8 mouse cellular contexts compared by ENCODE assay signal in the genomic region with DNA sequence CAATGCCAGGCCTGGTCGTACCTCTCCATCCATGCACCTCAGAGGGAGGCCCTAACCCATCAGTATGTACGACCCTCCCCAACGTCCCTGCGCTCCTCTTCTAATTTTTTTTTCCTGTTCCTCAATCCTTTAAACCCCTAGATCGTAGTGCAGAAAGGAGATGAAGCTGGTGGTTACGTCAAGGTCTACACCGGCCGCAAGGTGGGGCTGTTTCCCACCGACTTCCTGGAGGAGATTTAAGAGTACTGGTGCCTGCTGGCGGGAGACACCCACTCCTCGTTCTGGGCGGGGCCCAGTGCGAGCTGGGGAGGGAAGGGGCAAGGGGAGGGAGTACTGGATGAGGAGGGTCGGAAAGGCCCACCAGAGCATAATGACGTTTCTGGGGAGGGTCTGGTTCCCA. TPM values are rescaled to one million over a fixed set of nuclear protein-coding genes. Genes with fewer than 3 reads are reported as not detected.
DNase-seq lines count a peak whose midpoint lies in the region; ATAC-seq and TF ChIP-seq lines count a peak whose summit lies in the region.

No protein-coding gene starts in this region.

- no peak for TF ChIP-seq EP300 in liver, postnatal 0 days (IDR thresholded peaks at IDR 0.05; ENCODE audit: low read depth)

- intact Hi-C loops in heart, postnatal 10 days (cut with DNase I) = loop anchor here (1.0 kb wide), 1 partner anchor 30 kb away; no protein-coding TSS in a partner anchor

- H3K27ac ChIP-seq in embryonic facial prominence, embryonic 15.5 days (replicated peaks) = no peak overlapping the region
- H3K27ac ChIP-seq in liver, postnatal 0 days (ENCODE audit: low read depth) = no peak overlapping the region
- no peak overlapping the region for H3K27ac ChIP-seq in neural tube, embryonic 12.5 days
- H3K27ac ChIP-seq in thymus, adult 2 months (ENCODE audit: control insufficient read depth, insufficient read depth, low read length) = no peak overlapping the region

- peak; percentile 91 for DNase-seq in CD4-positive, CD25-positive, alpha-beta regulatory T cell, adult 2 months (ENCODE audit: low read depth, low spot score)
- peak; percentile 70 for DNase-seq in adrenal gland, postnatal 25 days
- DNase-seq in heart, postnatal 10 days = peak; percentile 71 to 86
- DNase-seq in kidney, postnatal 4 days = peak; percentile 90 to 92
- peak; percentile 88 for DNase-seq in liver, postnatal 0 days
- peak; percentile 87 for DNase-seq in thymus, adult 2 months

- ATAC-seq in embryonic facial prominence, embryonic 15.5 days (ENCODE audit: insufficient number of reproducible peaks, low FRiP score, low TSS enrichment, low read depth) = no peak
- ATAC-seq in liver, postnatal 0 days = no peak
- ATAC-seq in neural tube, embryonic 12.5 days (ENCODE audit: low FRiP score, low read depth) = no peak

- WGBS in embryonic facial prominence, embryonic 15.5 days = 6% methylated on average over 15 of the region's 15 CpGs
- WGBS in liver, postnatal 0 days (ENCODE audit: insufficient replicate concordance) = 4% methylated on average over 15 of the region's 15 CpGs
- 2% methylated on average over 15 of the region's 15 CpGs for WGBS in neural tube, embryonic 12.5 days
- 6% methylated on average over 15 of the region's 15 CpGs for WGBS in thymus, adult 2 months

- H3K4me1 ChIP-seq in embryonic facial prominence, embryonic 15.5 days = peaks cover 55% of the 10 kb centered on the region
- peaks cover 19% of the 10 kb centered on the region for H3K4me1 ChIP-seq in liver, postnatal 0 days (ENCODE audit: insufficient read depth)
- H3K4me1 ChIP-seq in neural tube, embryonic 12.5 days = peaks cover 58% of the 10 kb centered on the region
- H3K4me1 ChIP-seq in thymus, adult 2 months (replicated peaks; ENCODE audit: control insufficient read depth, insufficient read depth, low read length) = peaks cover 31% of the 10 kb centered on the region

- peaks cover 57% of the 10 kb centered on the region for H3K27me3 ChIP-seq in embryonic facial prominence, embryonic 15.5 days
- peaks cover 51% of the 10 kb centered on the region for H3K27me3 ChIP-seq in liver, postnatal 0 days (ENCODE audit: insufficient read depth, low read length)
- H3K27me3 ChIP-seq in neural tube, embryonic 12.5 days (replicated peaks) = peaks cover 31% of the 10 kb centered on the region
- peaks cover 1% of the 10 kb centered on the region; the same call in 1 of the 2 replicates for H3K27me3 ChIP-seq in thymus, adult 2 months (ENCODE audit: control insufficient read depth, insufficient read depth, low read length)

- TF ChIP-seq CTCF in liver, postnatal 0 days (IDR thresholded peaks at IDR 0.05; ENCODE audit: low read depth) = peak; percentile 83
- TF ChIP-seq CTCF in thymus, adult 2 months (IDR thresholded peaks at IDR 0.05; ENCODE audit: borderline replicate concordance, control insufficient read depth, extremely low read depth, insufficient read depth, low read length, poor library complexity) = peak; percentile 88

- peaks cover 9% of the 10 kb centered on the region for H3K36me3 ChIP-seq in embryonic facial prominence, embryonic 15.5 days
- no peaks in the 10 kb centered on the region for H3K36me3 ChIP-seq in liver, postnatal 0 days (replicated peaks; ENCODE audit: insufficient read depth, low read length)
- H3K36me3 ChIP-seq in neural tube, embryonic 12.5 days = peaks cover 7% of the 10 kb centered on the region; the same call in 1 of the 2 replicates
- H3K36me3 ChIP-seq in thymus, adult 2 months (ENCODE audit: control insufficient read depth, insufficient read depth, low read length) = no peaks in the 10 kb centered on the region

- peak overlapping the region; percentile 42; the same call in 1 of the 2 replicates for H3K4me3 ChIP-seq in embryonic facial prominence, embryonic 15.5 days (replicated peaks)
- no peak overlapping the region for H3K4me3 ChIP-seq in liver, postnatal 0 days (ENCODE audit: low read depth, low read length)
- H3K4me3 ChIP-seq in neural tube, embryonic 12.5 days = no peak overlapping the region
- H3K4me3 ChIP-seq in thymus, adult 2 months (ENCODE audit: control insufficient read depth, insufficient read depth, low read length) = no peak overlapping the region

- H3K4me2 ChIP-seq in embryonic facial prominence, embryonic 15.5 days (replicated peaks) = peak overlapping the region; percentile 87
- peak overlapping the region; percentile 69 for H3K4me2 ChIP-seq in liver, postnatal 0 days (ENCODE audit: low read depth, low read length)
- H3K4me2 ChIP-seq in neural tube, embryonic 12.5 days (replicated peaks) = peak overlapping the region; percentile 76

- no peaks in the 10 kb centered on the region for H3K9me3 ChIP-seq in embryonic facial prominence, embryonic 15.5 days (replicated peaks)
- H3K9me3 ChIP-seq in liver, postnatal 0 days (ENCODE audit: low read length) = no peaks in the 10 kb centered on the region
- no peaks in the 10 kb centered on the region for H3K9me3 ChIP-seq in neural tube, embryonic 12.5 days

- no peak overlapping the region for H3K9ac ChIP-seq in embryonic facial prominence, embryonic 15.5 days
- no peak overlapping the region for H3K9ac ChIP-seq in liver, postnatal 0 days (replicated peaks)
- H3K9ac ChIP-seq in neural tube, embryonic 12.5 days = no peak overlapping the region

- TF ChIP-seq POLR2A in thymus, adult 2 months (IDR thresholded peaks at IDR 0.05; ENCODE audit: control insufficient read depth, extremely low read depth, insufficient read depth, low read length, poor library complexity) = no peak

RNA-seq across cellular contexts. Expression of a gene that starts 6.5 kb away (rescaled TPM):
- total RNA-seq in adrenal gland, postnatal 25 days (2021) = 43.2 and 50.0 TPM in 2 replicates
- 272 and 311 TPM in 2 replicates for polyA plus RNA-seq in embryonic facial prominence, embryonic 15.5 days (2015; fragmentation: Nextera tagmentation; extraction: Ambion mirVana)
- total RNA-seq in heart, postnatal 10 days (2021) = 10 to 100 TPM; 44.5 to 54.0 TPM
- polyA plus RNA-seq in liver, postnatal 0 days (2015; fragmentation: Nextera tagmentation; extraction: Ambion mirVana) = 13.1 and 23.1 TPM in 2 replicates
- polyA plus RNA-seq in neural tube, embryonic 12.5 days (2016; fragmentation: Nextera tagmentation; extraction: Ambion mirVana) = 7.3 and 7.6 TPM in 2 replicates
- polyA plus RNA-seq in thymus, adult 2 months (2012; rRNA removed) = 6.2 and 13.5 TPM in 2 replicates

RNA-seq across cellular contexts. Expression of a gene that starts 6.8 kb away (rescaled TPM):
- total RNA-seq in adrenal gland, postnatal 25 days (2021) = 2.8 and 4.9 TPM in 2 replicates
- polyA plus RNA-seq in embryonic facial prominence, embryonic 15.5 days (2015; fragmentation: Nextera tagmentation; extraction: Ambion mirVana) = 22.7 and 26.0 TPM in 2 replicates
- total RNA-seq in heart, postnatal 10 days (2021) = 1 to 10 TPM; 1.1 to 1.7 TPM
- 0.21 and 0.57 TPM in 2 replicates for polyA plus RNA-seq in liver, postnatal 0 days (2015; fragmentation: Nextera tagmentation; extraction: Ambion mirVana)
- 4.3 and 5.8 TPM in 2 replicates for polyA plus RNA-seq in neural tube, embryonic 12.5 days (2016; fragmentation: Nextera tagmentation; extraction: Ambion mirVana)
- polyA plus RNA-seq in thymus, adult 2 months (2012; rRNA removed) = 2.2 and 3.9 TPM in 2 replicates

RNA-seq across cellular contexts. Expression of a gene that starts 14.0 kb away (rescaled TPM):
- 56.3 and 61.1 TPM in 2 replicates for total RNA-seq in adrenal gland, postnatal 25 days (2021)
- 106 and 116 TPM in 2 replicates for polyA plus RNA-seq in embryonic facial prominence, embryonic 15.5 days (2015; fragmentation: Nextera tagmentation; extraction: Ambion mirVana)
- total RNA-seq in heart, postnatal 10 days (2021) = 10 to 100 TPM; 41.3 to 41.7 TPM
- polyA plus RNA-seq in liver, postnatal 0 days (2015; fragmentation: Nextera tagmentation; extraction: Ambion mirVana) = 62.6 and 75.0 TPM in 2 replicates
- polyA plus RNA-seq in neural tube, embryonic 12.5 days (2016; fragmentation: Nextera tagmentation; extraction: Ambion mirVana) = 74.2 and 76.9 TPM in 2 replicates
- polyA plus RNA-seq in thymus, adult 2 months (2012; rRNA removed) = 171 and 198 TPM in 2 replicates

RNA-seq across cellular contexts. Expression of a gene that starts 26.1 kb away (rescaled TPM):
- 8.3 and 10.0 TPM in 2 replicates for total RNA-seq in adrenal gland, postnatal 25 days (2021)
- 8.0 and 9.2 TPM in 2 replicates for polyA plus RNA-seq in embryonic facial prominence, embryonic 15.5 days (2015; fragmentation: Nextera tagmentation; extraction: Ambion mirVana)
- total RNA-seq in heart, postnatal 10 days (2021) = 1 to 10 TPM; 1.3 to 1.8 TPM
- polyA plus RNA-seq in liver, postnatal 0 days (2015; fragmentation: Nextera tagmentation; extraction: Ambion mirVana) = not detected in 2 replicates
- polyA plus RNA-seq in neural tube, embryonic 12.5 days (2016; fragmentation: Nextera tagmentation; extraction: Ambion mirVana) = 112 and 125 TPM in 2 replicates
- 0.06 and 0.20 TPM in 2 replicates for polyA plus RNA-seq in thymus, adult 2 months (2012; rRNA removed)

Comparison
In these comparisons a context has a peak if more than half of its experiments do, and no peak if none do; other contexts are left out.
1. RNA of a gene that starts 6.5 kb away (polyA plus RNA-seq): 272 to 311 TPM in embryonic facial prominence, embryonic 15.5 days; 13.1 to 23.1 TPM in liver, postnatal 0 days, 6.2 to 13.5 TPM in thymus, adult 2 months and 7.3 to 7.6 TPM in neural tube, embryonic 12.5 days; every median in the first group is over 10 times any median in the second.
2. Peak in every context shown above with its lines, with median percentiles within 50 percentile points of each other: DNase-seq and H3K4me2 ChIP-seq.